Mouse (Mus musculus): ENCODE measurements around the gene Tmem151b.

DNA sequence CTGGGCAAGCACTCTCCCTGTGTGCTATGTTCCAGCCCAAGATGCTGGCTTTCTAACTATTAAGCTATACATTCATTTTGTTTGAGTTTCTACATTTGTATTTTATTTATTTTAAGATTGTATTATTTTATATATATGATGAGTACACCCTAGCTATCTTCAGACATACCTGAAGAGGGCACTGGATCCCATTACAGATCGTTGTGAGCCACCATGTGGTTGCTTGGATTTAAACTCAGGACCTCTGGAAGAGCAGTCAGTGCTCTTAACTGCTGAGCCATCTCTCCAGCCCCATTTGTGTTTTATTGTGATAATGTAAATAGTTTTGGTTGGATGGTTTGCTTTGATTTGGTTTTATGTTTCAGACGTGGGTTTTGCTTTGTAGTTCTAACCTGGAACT lies 50.0 kb downstream of the Tmem151b start:
- no peak for TF ChIP-seq CTCF (IDR thresholded peaks at IDR 0.05; ENCODE audit: low read depth, low read length)
- no peak for TF ChIP-seq TAL1 (conservative IDR thresholded peaks at IDR 0.05; ENCODE audit: low read depth, low read length)
- no peak for TF ChIP-seq POLR2AphosphoS5 (IDR thresholded peaks at IDR 0.05; ENCODE audit: insufficient replicate concordance, low read depth, low read length)
- no peak for TF ChIP-seq GATA1 (IDR thresholded peaks at IDR 0.05; ENCODE audit: borderline replicate concordance, low read length)
- no peak for TF ChIP-seq GATA2 (IDR thresholded peaks at IDR 0.05; ENCODE audit: borderline replicate concordance, low read depth, low read length)
